Mouse (Mus musculus) spleen, adult 10 weeks (tissue): Measurements from ENCODE around the gene Galnt12. TPM values are rescaled to one million over a fixed set of nuclear protein-coding genes. Genes with fewer than 3 reads are reported as not detected.

Experiments used
- polyA plus RNA-seq: library from polyadenylated mRNA; stranded (reverse); fragments of 350-450 nt; fragmentation: Illumina TruSeq; extraction: RNeasy Lipid Tissue Mini Kit (QIAGEN cat#74804); gene quantifications from one replicate; pipeline ENCODE4 v1.2.3, GENCODE M21; 2015; ENCODE audit warnings: low replicate concordance; ENCODE audit not compliant: insufficient read depth

Gene Galnt12
- polyA plus RNA-seq = 15.0 TPM

DNA sequence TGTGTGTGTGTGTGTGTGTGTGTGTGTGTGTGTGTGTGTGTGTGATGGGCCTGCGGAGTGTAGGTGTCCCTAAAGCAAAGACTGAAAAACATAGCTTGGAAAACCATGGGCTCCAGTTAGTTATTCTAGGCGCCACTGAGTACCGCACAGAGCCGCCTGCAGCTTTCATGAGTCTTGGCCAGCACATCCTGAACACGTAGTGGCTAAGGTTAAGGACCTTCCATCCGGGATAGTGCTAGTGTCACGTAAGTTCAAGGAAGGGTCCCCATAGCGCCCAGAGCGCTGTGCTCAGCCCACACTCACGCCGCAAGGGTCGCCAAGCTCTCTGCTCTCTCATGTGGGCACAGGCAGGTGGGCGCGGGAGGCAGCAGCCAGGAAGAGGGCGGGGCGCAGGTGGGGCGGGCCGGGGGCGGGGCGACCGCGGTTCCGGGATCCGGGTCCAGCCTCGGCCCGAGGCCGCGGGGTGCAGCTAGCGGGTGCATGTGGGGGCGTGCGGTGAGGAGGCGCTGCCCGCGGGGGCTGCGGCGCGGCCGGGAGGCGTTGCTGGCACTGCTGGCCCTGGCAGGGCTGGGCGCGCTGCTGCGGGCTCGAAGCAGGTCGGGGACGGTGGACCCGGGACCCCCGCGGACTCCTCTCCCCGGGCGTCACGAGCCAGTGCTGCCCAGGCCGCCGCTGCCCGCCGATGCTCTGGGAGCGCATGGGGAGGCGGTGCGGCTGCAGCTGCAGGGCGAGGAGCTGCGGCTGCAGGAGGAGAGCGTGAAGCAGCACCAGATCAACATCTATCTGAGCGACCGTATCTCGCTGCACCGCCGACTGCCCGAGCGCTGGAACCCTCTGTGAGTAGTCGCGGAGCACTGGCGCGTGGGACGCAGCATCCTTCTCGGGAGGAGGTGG lies at the start of gene Galnt12:
TSS of gene Galnt12 (plus strand) at position 417 of the 894 bp plus-strand sequence.

DNA sequence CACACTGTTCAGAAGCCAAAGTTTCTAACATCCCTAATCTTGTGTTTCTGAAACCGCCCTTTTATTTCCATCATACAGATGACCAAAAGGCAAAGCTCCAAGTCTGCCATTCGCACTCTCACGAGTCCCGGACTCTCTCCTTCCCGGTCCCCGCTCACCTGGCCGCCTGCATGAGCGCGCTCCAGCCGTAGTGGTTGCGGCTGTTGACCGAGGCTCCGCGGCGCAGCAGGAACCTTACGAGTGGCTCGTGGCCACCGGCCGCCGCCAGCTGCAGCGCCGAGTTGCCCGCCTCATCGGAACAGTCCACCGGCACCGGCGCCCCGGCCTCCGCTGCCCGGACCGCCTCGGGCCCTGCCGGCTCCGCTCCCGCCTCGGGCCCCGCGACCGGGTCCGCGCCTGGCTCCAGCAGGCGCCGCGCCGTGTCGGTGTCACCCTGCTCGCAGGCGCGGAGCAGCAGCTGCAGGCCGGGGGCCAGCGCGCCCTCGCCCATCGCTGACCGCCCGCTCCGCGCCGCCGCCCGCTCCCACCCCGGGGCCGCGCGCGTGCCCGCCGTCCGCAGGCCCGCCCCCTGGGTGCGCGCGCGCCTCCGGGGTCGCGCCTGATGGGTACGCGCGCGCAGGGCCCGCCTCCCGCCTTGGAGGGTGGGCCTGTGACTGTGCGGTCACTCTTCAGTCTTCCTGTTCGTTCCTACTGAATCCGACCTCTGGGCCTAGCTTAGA lies 34.8 kb upstream of the Galnt12 start, which contains the start of gene Anks6:
TSS of gene Anks6 (minus strand) at position 637 of the 719 bp plus-strand sequence.

Other genes with a start within 250 kb of the Galnt12 start
- gene Gabbr2, start 100.0 kb upstream of the Galnt12 start, polyA plus RNA-seq = not detected
- gene Anks6, start 34.5 kb upstream of the Galnt12 start, polyA plus RNA-seq = 0.36 TPM
- gene Col15a1, start 116.3 kb downstream of the Galnt12 start, polyA plus RNA-seq = 6.7 TPM